Mouse (Mus musculus) spleen, adult 2 months (tissue): ENCODE measurements at regions not wholly inside any gene's neighbourhood (a gene's known extent, or its start where the extent isn't known, plus 50 kb on each side); places are given as distances from the start of the nearest gene placed in this dataset.
A peak's percentile ranks its signal among the peaks of the same experiment; 100 is the strongest.

Experiments used
- DNase-seq, 2 experiments: peaks; one replicate each; pipeline versions ENCODE4 v3.0.0 to v3.0.0-alpha.2; 2012 to 2021; ENCODE audit warnings: low spot score in 2 of 2, low read depth in 1 of 2
- H3K27ac ChIP-seq: fragments of 200-500 bp; 2 replicates; pipeline ENCODE4 v1.5.1; 2012; ENCODE audit warnings: low read length, inconsistent platforms; ENCODE audit not compliant: insufficient read depth
- H3K27me3 ChIP-seq: fragments of 200-500 bp; 2 replicates; pipeline ENCODE4 v1.6.1; 2012; ENCODE audit warnings: mild to moderate bottlenecking, moderate library complexity, low read length, inconsistent platforms; ENCODE audit not compliant: control insufficient read depth, insufficient read depth
- H3K36me3 ChIP-seq: fragments of 200-500 bp; 2 replicates; pipeline ENCODE4 v1.6.1; 2012; ENCODE audit warnings: mild to moderate bottlenecking, low read length, inconsistent platforms; ENCODE audit not compliant: control insufficient read depth, insufficient read depth
- H3K4me1 ChIP-seq: fragments of 200-500 bp; 2 replicates; pipeline ENCODE4 v1.6.1; 2011; ENCODE audit warnings: inconsistent platforms; ENCODE audit not compliant: control insufficient read depth, insufficient read depth, insufficient read length
- H3K4me3 ChIP-seq: fragments of 200-500 bp; 2 replicates; pipeline ENCODE4 v1.5.1; 2011; ENCODE audit warnings: mild to moderate bottlenecking, inconsistent platforms; ENCODE audit not compliant: insufficient read depth, insufficient read length; ENCODE audit errors: extremely low read depth
- CTCF ChIP-seq: fragments of 200-500 bp; IDR thresholded peaks from 2 replicates; pipeline ENCODE4 v1.5.1; 2011; ENCODE audit warnings: mild to moderate bottlenecking, inconsistent platforms; ENCODE audit not compliant: insufficient read depth, insufficient read length, insufficient replicate concordance; ENCODE audit errors: extremely low read depth
- POLR2A ChIP-seq: fragments of 200-500 bp; IDR thresholded peaks from 2 replicates; pipeline ENCODE4 v1.6.1; 2011; ENCODE audit warnings: low read depth, low read length, inconsistent platforms
- WGBS: fragments of 180-500 bp; shearing (Covaris S2); methylation state at CpG from one replicate; pipeline ENCODE4 v1.1.7; 2018; 5-methylcytosine and 5-hydroxymethylcytosine counted together

DNA sequence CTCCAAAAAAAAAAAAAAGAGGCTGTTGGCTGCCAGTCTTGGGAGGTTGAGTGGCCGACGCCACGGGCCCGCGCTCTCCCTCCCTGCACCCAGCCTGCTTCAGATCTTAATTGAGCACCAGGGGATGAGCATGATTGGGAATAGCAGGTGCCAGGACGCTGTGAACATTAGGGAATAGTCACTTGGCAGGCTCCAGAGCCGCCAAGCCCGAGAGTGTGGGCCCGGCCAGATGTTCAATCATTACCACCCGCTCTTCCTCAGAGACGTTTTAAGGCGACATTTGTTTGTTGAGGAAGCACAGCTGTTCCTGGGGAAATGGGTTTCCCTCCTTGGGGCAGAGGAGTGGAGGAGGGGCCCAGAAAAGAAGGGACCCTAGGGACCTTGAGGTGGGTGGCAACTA lies 94.0 kb upstream of the Smad3 start:
- no peaks in the 10 kb centered on the region for H3K4me1 ChIP-seq
- no peaks in the 10 kb centered on the region for H3K36me3 ChIP-seq
- DNase-seq = no peak
- no peak overlapping the region for H3K4me3 ChIP-seq
- no peak overlapping the region for H3K27ac ChIP-seq
- 48% methylated on average over 12 of the region's 12 CpGs for WGBS
- no peaks in the 10 kb centered on the region for H3K27me3 ChIP-seq
- no peak for TF ChIP-seq POLR2A
- TF ChIP-seq CTCF = no peak

DNA sequence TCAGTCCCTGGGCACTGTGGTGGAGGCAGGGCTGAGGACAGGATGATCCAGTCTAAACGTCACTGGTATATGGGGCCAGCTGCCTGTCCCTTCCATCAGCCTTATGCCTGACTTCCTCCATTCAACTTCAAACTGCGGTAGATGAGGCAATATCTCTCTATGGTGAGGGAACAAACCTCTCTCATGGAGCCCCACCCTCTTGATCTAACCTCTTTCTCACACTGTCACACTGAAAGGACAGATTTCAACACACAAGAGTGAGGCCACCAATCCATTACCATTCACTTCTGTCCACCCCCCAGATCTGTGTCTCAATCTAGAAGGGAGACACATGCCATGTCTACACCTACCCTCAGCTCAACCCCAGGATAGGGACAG lies 92.5 kb upstream of the Smad3 start:
- no peaks in the 10 kb centered on the region for H3K36me3 ChIP-seq
- WGBS = 62% methylated on average over 2 of the region's 2 CpGs
- no peak for DNase-seq

DNA sequence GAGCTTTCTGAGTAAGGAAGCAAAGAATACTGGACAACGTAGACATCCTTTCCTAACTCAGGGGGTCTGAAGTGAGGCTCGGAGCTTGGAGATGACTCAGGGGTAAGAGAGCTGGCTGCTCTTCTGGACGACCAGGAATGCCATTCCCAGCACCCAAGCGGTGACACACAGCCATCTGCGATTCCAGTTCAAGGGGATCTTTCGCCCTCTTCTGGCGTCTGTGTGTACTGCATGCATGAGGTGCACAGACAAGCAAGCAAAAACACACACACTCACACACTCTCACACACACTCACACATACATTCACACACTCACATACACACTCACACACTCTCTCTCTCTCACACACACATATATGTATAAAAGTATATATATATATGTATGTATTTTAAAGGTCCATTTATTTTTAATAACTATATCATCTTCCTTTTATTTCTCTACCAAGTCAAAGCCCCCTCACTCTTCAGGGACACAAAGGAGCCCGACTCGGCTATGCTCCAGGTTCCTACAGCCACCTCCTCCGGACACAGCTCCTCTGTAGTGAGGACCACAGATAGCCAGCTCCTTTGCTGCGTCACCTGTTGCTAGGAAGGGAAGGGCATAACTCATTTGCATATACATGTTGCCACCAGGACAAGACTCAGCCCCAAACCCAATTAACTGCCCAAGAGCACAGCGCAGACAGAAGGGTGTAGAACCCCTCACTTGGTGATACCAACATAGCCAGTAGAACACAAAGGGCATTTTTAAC lies 91.9 kb upstream of the Smad3 start:
- DNase-seq = no peak
- WGBS = 86% methylated on average over 12 of the region's 12 CpGs
- Histone ChIP-seq H3K27me3 (no peaks in the 10 kb centered on the region), H3K36me3 (no peaks in the 10 kb centered on the region), H3K27ac (no peak overlapping the region), H3K4me3 (no peak overlapping the region), H3K4me1 (no peaks in the 10 kb centered on the region)
- TF ChIP-seq CTCF = peak; percentile 12; the same call in 1 of the 2 replicates
- no peak for TF ChIP-seq POLR2A

More for the DNA sequence above, 92.5 kb upstream of the Smad3 start:
- Histone ChIP-seq H3K4me3 (no peak overlapping the region), H3K27me3 (no peaks in the 10 kb centered on the region), H3K4me1 (no peaks in the 10 kb centered on the region), H3K27ac (no peak overlapping the region)
- TF ChIP-seq POLR2A (no peak), CTCF (no peak)

DNA sequence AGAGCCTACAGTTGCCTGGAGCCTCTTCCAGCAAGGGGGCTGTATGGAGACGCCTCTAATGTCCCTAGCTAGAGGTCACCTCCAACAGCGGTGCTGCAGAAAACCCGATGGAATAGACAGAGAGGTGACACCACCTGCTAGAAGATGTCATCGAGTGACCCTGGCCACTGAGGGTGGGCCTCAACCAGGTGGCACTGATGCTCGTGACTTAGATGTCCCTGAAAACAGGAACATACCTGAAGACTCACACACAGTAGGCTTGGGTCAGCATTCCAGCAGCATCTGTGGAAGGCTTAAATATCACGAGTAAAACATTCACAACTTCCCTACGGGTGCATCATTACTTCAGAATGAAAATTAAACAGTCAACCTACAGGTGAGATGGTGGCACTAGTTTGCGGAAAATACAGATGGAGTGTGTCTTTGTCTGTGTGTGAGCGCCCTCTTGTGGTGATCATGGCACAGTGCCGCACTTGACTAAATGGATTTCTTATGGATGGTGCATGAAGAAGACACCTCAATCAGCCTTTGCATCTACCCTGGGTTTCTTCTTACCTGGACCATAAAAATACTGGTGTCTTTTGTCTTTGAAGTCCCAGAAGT lies 86.2 kb upstream of the Smad3 start:
- Histone ChIP-seq H3K27me3 (no peaks in the 10 kb centered on the region), H3K36me3 (no peaks in the 10 kb centered on the region), H3K4me1 (no peaks in the 10 kb centered on the region), H3K4me3 (no peak overlapping the region), H3K27ac (no peak overlapping the region)
- TF ChIP-seq CTCF = peak; percentile 90; the same call in 1 of the 2 replicates
- no peak for TF ChIP-seq POLR2A
- 29% methylated on average over 10 of the region's 10 CpGs for WGBS
- peak; percentile 57 to 60 for DNase-seq

DNA sequence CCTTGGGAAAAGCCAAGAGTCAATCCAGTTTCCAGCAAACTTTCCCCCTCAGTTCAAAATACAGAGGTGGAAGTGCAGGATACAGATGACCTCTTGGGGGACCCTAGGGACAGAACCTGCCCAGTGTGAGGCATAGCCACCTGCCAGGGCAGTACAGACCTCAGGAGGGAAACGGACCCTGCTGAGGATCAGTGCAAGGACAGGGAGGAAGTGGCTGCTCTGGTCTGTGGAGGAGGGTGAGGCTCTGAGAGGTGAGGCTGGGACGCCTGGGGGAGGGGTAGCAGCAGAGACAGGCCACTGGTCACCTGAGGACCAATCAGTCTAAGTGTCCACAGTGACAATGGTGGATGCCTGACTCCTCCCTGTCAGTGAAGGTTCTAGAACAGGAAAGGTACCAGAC lies 85.6 kb upstream of the Smad3 start:
- no peak for TF ChIP-seq CTCF
- no peak for TF ChIP-seq POLR2A
- Histone ChIP-seq H3K4me1 (no peaks in the 10 kb centered on the region), H3K27ac (no peak overlapping the region), H3K36me3 (no peaks in the 10 kb centered on the region), H3K27me3 (no peaks in the 10 kb centered on the region), H3K4me3 (no peak overlapping the region)
- WGBS = 50% methylated on average over 2 of the region's 2 CpGs
- no peak for DNase-seq

DNA sequence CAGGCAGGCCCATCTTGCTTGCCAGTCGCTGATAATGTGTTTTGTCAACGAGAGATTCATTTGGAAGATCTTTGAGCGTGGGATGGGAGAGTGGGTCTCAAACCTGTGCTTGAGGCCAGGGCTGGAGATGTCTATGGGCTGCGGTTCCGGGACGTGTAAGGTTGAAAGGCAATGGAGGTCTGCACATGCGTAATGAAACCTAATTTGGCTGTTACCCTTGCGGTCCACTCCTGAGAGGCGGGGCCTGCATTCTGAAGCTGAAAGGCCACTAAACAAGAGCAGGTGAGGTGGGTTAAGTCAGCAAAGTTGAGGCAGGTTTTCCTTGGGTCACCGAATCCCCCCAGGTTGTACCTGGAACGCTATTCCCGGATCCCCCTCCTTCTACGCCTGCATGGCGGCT lies 83.3 kb upstream of the Smad3 start:
- Histone ChIP-seq H3K27ac (no peak overlapping the region), H3K27me3 (no peaks in the 10 kb centered on the region), H3K4me3 (no peak overlapping the region), H3K36me3 (no peaks in the 10 kb centered on the region), H3K4me1 (no peaks in the 10 kb centered on the region)
- no peak for DNase-seq
- 92% methylated on average over 14 of the region's 14 CpGs for WGBS
- no peak for TF ChIP-seq CTCF
- no peak for TF ChIP-seq POLR2A

DNA sequence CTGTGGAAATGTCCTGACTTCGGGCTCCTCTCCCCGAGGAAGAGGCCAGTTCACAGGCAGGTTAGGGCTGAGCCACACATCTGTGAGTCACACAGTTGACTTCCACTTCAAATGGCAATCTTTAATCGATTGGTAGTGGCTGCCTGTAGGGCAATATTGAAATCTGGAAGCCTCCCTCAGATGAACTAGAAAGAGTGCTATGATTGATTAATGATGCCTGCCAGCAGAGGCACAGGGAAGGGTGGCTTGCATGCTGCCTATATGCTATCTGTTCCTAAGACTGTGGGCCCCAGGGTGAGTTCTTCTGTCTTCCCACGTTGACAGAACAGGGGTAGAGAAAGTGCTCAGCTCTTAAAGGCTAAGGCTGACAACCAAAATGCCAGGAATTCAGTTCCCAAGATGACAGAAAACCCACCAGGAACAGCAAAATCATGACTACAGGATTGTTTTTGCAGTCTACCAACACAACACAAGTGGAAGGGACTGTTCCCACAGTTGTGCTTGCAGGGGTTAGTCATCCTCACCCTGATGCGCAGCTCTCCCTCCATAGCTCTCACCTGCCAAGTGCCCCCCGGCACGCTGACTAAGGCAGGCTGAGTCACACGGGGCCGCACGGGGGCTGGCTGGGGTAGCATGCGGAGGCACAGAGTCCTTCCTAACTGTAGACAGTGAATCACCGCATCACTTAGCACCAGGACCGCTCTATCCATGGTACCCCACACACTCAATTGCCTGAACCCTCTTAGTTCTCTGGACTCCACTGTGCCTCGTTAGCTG lies 81.4 kb upstream of the Smad3 start:
- TF ChIP-seq POLR2A = no peak
- no peak for TF ChIP-seq CTCF
- no peak overlapping the region for H3K27ac ChIP-seq
- no peaks in the 10 kb centered on the region for H3K36me3 ChIP-seq
- no peak for DNase-seq
- H3K4me3 ChIP-seq = no peak overlapping the region
- no peaks in the 10 kb centered on the region for H3K4me1 ChIP-seq
- WGBS = 88% methylated on average over 14 of the region's 14 CpGs
- no peaks in the 10 kb centered on the region for H3K27me3 ChIP-seq
